Mouse (Mus musculus) layer of hippocampus, adult 2 months (tissue): ENCODE measurements around the gene Lrrc20. TPM values are rescaled to one million over a fixed set of nuclear protein-coding genes. Genes with fewer than 3 reads are reported as not detected.
"Not testable (repeated sequence)": the region's sequence is repeated elsewhere in the genome, so short reads cannot be mapped to it uniquely, and the experiment has no call there.

Source experiments
- DNase-seq, 2 experiments: peaks; one replicate each; pipeline ENCODE4 v3.0.0; 2022; ENCODE audit warnings: low spot score in 2 of 2
- H3K27ac ChIP-seq: fragments of 200-600 bp; 2 replicates; pipeline ENCODE4 v1.8.1; 2022
- H3K4me3 ChIP-seq: fragments of 200-600 bp; 2 replicates; pipeline ENCODE4 v1.8.1; 2022; ENCODE audit warnings: mild to moderate bottlenecking
- CTCF ChIP-seq: fragments of 200-600 bp; conservative IDR thresholded peaks from 2 replicates; pipeline ENCODE4 v1.8.1; 2022; ENCODE audit warnings: antibody characterized with exemption, mild to moderate bottlenecking, moderate library complexity
- total RNA-seq, 2 experiments: library from RNA; stranded (reverse); gene quantifications; 2 replicates each; pipeline ENCODE4 v1.2.3; 2021

The Lrrc20 gene
- total RNA-seq, 2 experiments from 2014 or later = 21.4 to 24.4 TPM

GRCm38 (mm10) chr10:61576120-61576767, 100.6 kb downstream of the Lrrc20 start:
- Histone ChIP-seq H3K27ac (no peak overlapping the region), H3K4me3 (no peak overlapping the region)
- TF ChIP-seq CTCF = no peak
- no peak for DNase-seq

GRCm38 (mm10) chr10:61587241-61587849, 111.7 kb downstream of the Lrrc20 start:
- peak; percentile 51 for TF ChIP-seq CTCF
- Histone ChIP-seq H3K4me3 (no peak overlapping the region), H3K27ac (no peak overlapping the region)
- DNase-seq = no peak

- DNase-seq = peak; percentile 32 to 44
- TF ChIP-seq CTCF = no peak
Observed at GRCm38 (mm10) chr10:61597991-61598390, 122.4 kb downstream of the Lrrc20 start.

GRCm38 (mm10) chr10:61599556-61600114, 124.0 kb downstream of the Lrrc20 start:
- TF ChIP-seq CTCF = no peak
- DNase-seq = no peak
- Histone ChIP-seq H3K27ac (no peak overlapping the region), H3K4me3 (no peak overlapping the region)

More at GRCm38 (mm10) chr10:61597991-61598390, 122.4 kb downstream of the Lrrc20 start:
- Histone ChIP-seq H3K4me3 (no peak overlapping the region), H3K27ac (peak overlapping the region; percentile 33; the same call in 1 of the 2 replicates)

- H3K27ac ChIP-seq = no peak overlapping the region
- H3K4me3 ChIP-seq = no peak overlapping the region
- TF ChIP-seq CTCF = peak; percentile 74
- DNase-seq = peak; percentile 22 to 57
Observed at GRCm38 (mm10) chr10:61602283-61603033, 126.9 kb downstream of the Lrrc20 start.

GRCm38 (mm10) chr10:61604376-61605065, 128.9 kb downstream of the Lrrc20 start:
- no peak for TF ChIP-seq CTCF
- Histone ChIP-seq H3K27ac (no peak overlapping the region), H3K4me3 (no peak overlapping the region)
- no peak for DNase-seq

- not testable (repeated sequence) for DNase-seq, H3K27ac ChIP-seq, H3K4me3 ChIP-seq
Observed at GRCm38 (mm10) chr10:61605381-61605780, 129.8 kb downstream of the Lrrc20 start.

- Histone ChIP-seq H3K27ac (no peak overlapping the region), H3K4me3 (no peak overlapping the region)
- peak; percentile 80 for TF ChIP-seq CTCF
- peak in 1 of 2 experiments; percentile 70 for DNase-seq
Observed at GRCm38 (mm10) chr10:61605851-61606250, 130.2 kb downstream of the Lrrc20 start.

GRCm38 (mm10) chr10:61608233-61608632, 132.6 kb downstream of the Lrrc20 start:
- no peak overlapping the region for H3K4me3 ChIP-seq
- H3K27ac ChIP-seq = no peak overlapping the region
- no peak for TF ChIP-seq CTCF
- no peak for DNase-seq

- no peak for DNase-seq
- H3K27ac ChIP-seq = no peak overlapping the region
- peak; percentile 55 for TF ChIP-seq CTCF
- no peak overlapping the region for H3K4me3 ChIP-seq
Observed at GRCm38 (mm10) chr10:61610650-61611235, 135.1 kb downstream of the Lrrc20 start.

GRCm38 (mm10) chr10:61614311-61614710, 138.7 kb downstream of the Lrrc20 start:
- TF ChIP-seq CTCF = no peak
- Histone ChIP-seq H3K27ac (no peak overlapping the region), H3K4me3 (no peak overlapping the region)
- no peak for DNase-seq

- peak; percentile 30 for TF ChIP-seq CTCF
- no peak overlapping the region for H3K4me3 ChIP-seq
- DNase-seq = no peak
- H3K27ac ChIP-seq = no peak overlapping the region
Observed at GRCm38 (mm10) chr10:61618528-61618927, 142.9 kb downstream of the Lrrc20 start.
